Mouse (Mus musculus) hindbrain, postnatal 0 days (tissue): ENCODE results near the gene Nat9. TPM values are rescaled to one million over a fixed set of nuclear protein-coding genes. Genes with fewer than 3 reads are reported as not detected.

Source experiments
- ATAC-seq: fragments of 200-750 bp; cut with Nextera tagmentation; 2 replicates; pipeline ENCODE4 v1.8.0; 2017; ENCODE audit warnings: mild to moderate bottlenecking, moderate TSS enrichment, moderate library complexity
- DNase-seq: peaks from one replicate; pipeline ENCODE4 v3.0.0-alpha.2; 2015; ENCODE audit warnings: low spot score
- H3K27ac ChIP-seq: fragments of 300-500 bp; sonication (generic); 2 replicates; pipeline ENCODE4 v1.5.1; 2014; ENCODE audit warnings: mild to moderate bottlenecking
- H3K27me3 ChIP-seq: fragments of 300-500 bp; sonication (generic); 2 replicates; pipeline ENCODE4 v1.6.1; 2014; ENCODE audit warnings: low read length, mixed read lengths; ENCODE audit not compliant: insufficient read depth
- H3K36me3 ChIP-seq: fragments of 300-500 bp; sonication (generic); 2 replicates; pipeline ENCODE4 v1.6.1; 2014; ENCODE audit warnings: low read length, mixed read lengths; ENCODE audit not compliant: insufficient read depth
- H3K4me1 ChIP-seq: fragments of 300-500 bp; sonication (generic); 2 replicates; pipeline ENCODE4 v1.6.1; 2014; ENCODE audit warnings: antibody characterized with exemption, low read length, mixed read lengths; ENCODE audit not compliant: insufficient read depth
- H3K4me2 ChIP-seq: fragments of 300-500 bp; sonication (generic); 2 replicates; pipeline ENCODE4 v1.6.1; 2014; ENCODE audit warnings: low read depth, mild to moderate bottlenecking, low read length, moderate library complexity, mixed read lengths
- H3K4me3 ChIP-seq: fragments of 300-500 bp; sonication (generic); 2 replicates; pipeline ENCODE4 v1.5.1; 2014; ENCODE audit warnings: low read length
- H3K9ac ChIP-seq: fragments of 300-500 bp; sonication (generic); replicated peaks from 2 replicates; pipeline ENCODE4 v1.6.1; 2014; ENCODE audit warnings: mild to moderate bottlenecking, low read length, moderate library complexity, mixed read lengths
- H3K9me3 ChIP-seq: fragments of 300-500 bp; sonication (generic); 2 replicates; pipeline ENCODE4 v1.6.1; 2016; ENCODE audit warnings: low read length, mixed read lengths
- CTCF ChIP-seq: IDR thresholded peaks from 2 replicates; pipeline ENCODE4 v1.5.1; 2016; ENCODE audit warnings: antibody characterized with exemption, control low read depth, low read depth
- WGBS: fragments of 180-500 bp; shearing (Covaris S2); extraction: QIAGEN DNeasy Blood & Tissue Kit; methylation state at CpG from one replicate; pipeline ENCODE4 v1.1.7; 2014; 5-methylcytosine and 5-hydroxymethylcytosine counted together
- polyA plus RNA-seq: library from polyadenylated mRNA; unstranded; fragments of >200 nt; fragmentation: Nextera tagmentation; extraction: Ambion mirVana; gene quantifications from 2 replicates; pipeline ENCODE4 v1.2.1, GENCODE M21; 2015
- total RNA-seq: library from RNA; depleted of rRNA; stranded (reverse); fragments of >200 nt; gene quantifications from 2 replicates; pipeline ENCODE4 v1.2.3, GENCODE M21; 2014; rRNA removed

The Nat9 gene
- total RNA-seq (17.3 and 27.8 TPM in 2 replicates), polyA plus RNA-seq (17.3 and 22.2 TPM in 2 replicates)

DNA sequence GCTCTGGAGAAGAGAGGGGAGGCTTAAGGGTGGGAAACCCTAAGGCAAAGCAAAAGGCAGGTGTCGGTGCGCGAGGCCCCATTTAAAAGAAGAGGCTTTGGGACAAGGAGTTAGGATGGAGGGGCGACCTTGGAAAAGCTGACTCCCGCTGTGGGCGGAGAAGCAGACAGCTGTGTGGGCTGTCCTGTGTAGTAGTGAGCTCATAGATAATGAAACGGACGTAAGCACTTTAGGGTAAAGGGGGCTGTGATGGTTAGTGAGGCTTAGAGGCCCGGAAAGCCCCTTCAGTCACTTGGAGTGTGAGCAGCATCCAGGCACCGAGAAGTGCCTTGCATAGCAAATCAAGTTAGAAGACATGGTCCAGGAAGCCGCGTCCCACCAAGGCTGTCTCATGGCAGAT is at the start of gene Nat9:
Gene Nat9 (minus strand): TSS at position 167 of the 400 bp plus-strand sequence.
- WGBS, result 7% methylated on average over 12 of the region's 12 CpGs
- Histone ChIP-seq H3K9me3 (no peaks in the 10 kb centered on the region), H3K27ac (peak within 1 kb of the TSS; percentile 80), H3K27me3 (no peaks in the 10 kb centered on the region), H3K4me3 (peak within 1 kb of the TSS; percentile 67), H3K4me1 (peaks cover 9% of the 10 kb centered on the region; the same call in 1 of the 2 replicates), H3K9ac (peak within 1 kb of the TSS; percentile 68), H3K36me3 (no peaks in the 10 kb centered on the region), H3K4me2 (peak within 1 kb of the TSS; percentile 92)
- ATAC-seq (peak; percentile 28), DNase-seq (no peak)
- no peak for TF ChIP-seq CTCF

DNA sequence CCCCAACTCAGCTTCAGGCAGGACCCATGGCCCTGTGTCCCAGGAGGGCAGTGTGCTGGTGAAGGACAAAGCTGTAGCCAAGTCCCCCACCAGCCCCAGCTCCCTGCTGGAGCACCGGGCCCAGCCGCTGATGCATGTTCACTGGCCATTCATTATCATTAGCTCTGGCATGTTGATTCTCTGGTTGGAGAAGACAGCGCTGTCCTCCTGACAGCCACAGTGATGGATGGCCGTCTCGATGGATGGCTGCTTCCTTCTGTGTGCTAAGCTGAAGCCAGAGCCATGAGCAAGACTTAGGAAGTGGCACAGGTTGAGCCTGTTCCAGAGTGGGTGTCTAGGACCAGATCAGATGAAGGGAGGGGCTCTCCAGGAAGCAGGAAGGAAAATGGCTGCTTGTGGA is 48.9 kb upstream of the Nat9 start:
- WGBS, result 30% methylated on average over 5 of the region's 5 CpGs
- no peak for TF ChIP-seq CTCF
- Histone ChIP-seq H3K4me1 (peaks cover 29% of the 10 kb centered on the region; the same call in 1 of the 2 replicates), H3K4me2 (no peak overlapping the region), H3K27ac (no peak overlapping the region), H3K4me3 (no peak overlapping the region), H3K9ac (no peak overlapping the region), H3K36me3 (no peaks in the 10 kb centered on the region), H3K27me3 (no peaks in the 10 kb centered on the region), H3K9me3 (no peaks in the 10 kb centered on the region)
- peak; percentile 46 for DNase-seq
- no peak for ATAC-seq

DNA sequence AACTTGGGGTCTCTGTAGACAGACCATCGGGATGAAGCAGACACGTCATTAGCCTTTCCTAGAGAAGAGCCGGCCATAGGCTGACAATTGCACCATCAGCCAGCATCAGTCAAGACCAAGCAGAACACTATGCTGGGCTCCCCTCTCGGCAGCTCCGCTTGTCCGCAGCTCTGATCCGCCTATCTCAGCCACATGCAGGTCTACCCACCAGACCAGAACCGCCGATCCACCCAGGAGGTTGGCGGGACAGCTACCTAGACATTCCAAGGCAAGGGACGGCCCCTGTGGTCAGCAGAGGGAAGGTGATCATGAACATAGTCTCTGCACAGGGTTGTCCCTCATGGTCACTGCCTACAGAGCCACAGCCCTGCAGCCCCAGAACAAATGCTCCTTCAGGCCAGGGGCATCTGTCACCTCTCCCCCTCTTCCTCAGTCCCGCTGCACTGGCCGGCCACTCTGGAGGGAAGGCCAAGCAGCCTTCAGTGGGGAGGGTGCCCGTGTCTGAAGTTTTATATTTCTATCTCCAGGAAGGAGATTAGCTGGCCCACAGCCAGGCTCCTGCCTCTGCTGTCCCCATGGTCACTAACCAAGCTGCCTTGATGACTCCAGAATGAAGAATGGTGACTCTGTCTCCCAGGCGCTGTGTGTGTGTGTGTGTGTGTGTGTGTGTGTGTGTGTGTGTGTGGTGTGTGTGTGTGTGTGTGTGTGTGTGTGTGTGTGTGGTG is 46.8 kb upstream of the Nat9 start:
- 55% methylated on average over 15 of the region's 15 CpGs for WGBS
- Histone ChIP-seq H3K27ac (peak overlapping the region; percentile 63), H3K9ac (no peak overlapping the region), H3K4me1 (peaks cover 29% of the 10 kb centered on the region; the same call in 1 of the 2 replicates), H3K4me2 (no peak overlapping the region), H3K27me3 (no peaks in the 10 kb centered on the region), H3K4me3 (no peak overlapping the region), H3K9me3 (no peaks in the 10 kb centered on the region), H3K36me3 (no peaks in the 10 kb centered on the region)
- TF ChIP-seq CTCF, result no peak
- DNase-seq, result peak; percentile 74
- peak; percentile 28; the same call in 1 of the 2 replicates for ATAC-seq

DNA sequence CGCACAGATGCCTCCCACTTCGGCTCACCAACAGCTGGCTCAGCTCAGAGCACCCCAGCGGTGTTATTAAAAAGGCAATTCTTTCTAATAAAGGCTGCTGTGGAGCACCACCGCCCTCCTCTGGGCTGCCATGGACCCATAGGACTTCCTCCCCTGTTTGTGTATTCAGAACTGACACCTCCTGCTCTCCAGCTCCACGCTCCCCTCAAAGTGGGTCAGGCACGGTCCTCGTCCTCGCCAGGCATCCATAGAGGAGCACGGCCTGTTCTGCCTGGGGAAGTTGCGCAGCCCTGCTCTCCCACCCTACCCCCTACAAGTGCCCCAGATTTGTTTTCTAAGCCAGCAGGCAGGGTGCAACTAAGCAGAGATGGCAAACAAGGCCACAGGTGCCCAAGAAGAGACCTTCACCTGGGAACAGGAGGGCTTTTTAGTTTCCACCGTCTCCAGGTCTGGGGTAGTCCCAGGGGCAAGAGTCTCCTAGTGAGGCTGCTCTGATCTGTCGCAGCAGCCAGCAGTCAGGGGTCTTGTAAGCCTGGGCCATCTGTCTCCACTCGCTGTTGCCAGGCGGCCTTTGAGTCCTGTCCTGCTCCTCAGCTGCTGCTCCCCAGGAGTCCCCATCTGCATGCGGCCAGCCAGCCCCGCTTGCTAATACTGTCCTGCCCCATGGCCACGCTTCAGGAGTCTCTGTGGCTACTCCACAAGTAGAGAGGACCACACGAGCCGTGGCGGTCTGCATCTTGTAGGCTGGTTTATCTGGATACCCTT is 46.0 kb upstream of the Nat9 start:
- 33% methylated on average over 20 of the region's 20 CpGs for WGBS
- H3K36me3 ChIP-seq, result no peaks in the 10 kb centered on the region
- no peak overlapping the region for H3K4me3 ChIP-seq
- no peaks in the 10 kb centered on the region for H3K27me3 ChIP-seq
- peak; percentile 56 for TF ChIP-seq CTCF
- H3K9me3 ChIP-seq, result no peaks in the 10 kb centered on the region
- H3K4me1 ChIP-seq, result peaks cover 29% of the 10 kb centered on the region; the same call in 1 of the 2 replicates
- H3K4me2 ChIP-seq, result no peak overlapping the region
- ATAC-seq (peak; percentile 62), DNase-seq (peak; percentile 70)
- H3K27ac ChIP-seq, result peak overlapping the region; percentile 63
- no peak overlapping the region; the same call in 1 of the 2 replicates for H3K9ac ChIP-seq

DNA sequence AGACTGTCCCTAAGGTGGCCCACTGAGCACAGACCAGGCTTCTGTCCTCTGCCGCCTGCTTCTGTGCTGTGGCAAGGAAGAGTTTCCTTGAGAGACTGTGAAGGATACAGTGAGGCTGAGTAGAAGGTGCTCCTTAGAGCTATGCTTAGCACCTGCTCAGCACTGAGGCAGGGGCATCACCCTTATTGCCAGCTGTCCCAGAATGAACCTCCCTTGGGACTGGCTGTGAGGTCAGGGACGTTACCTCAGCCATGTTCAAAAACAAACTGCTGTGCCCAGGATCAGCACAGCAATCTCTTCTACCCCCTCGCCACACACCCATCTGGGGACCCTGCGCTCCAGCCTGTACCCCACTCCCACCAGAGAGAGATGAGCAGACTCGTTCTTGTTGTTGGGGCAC is 45.2 kb upstream of the Nat9 start:
- Histone ChIP-seq H3K9me3 (no peaks in the 10 kb centered on the region), H3K36me3 (no peaks in the 10 kb centered on the region), H3K4me2 (no peak overlapping the region), H3K4me1 (peaks cover 32% of the 10 kb centered on the region; the same call in 1 of the 2 replicates), H3K4me3 (no peak overlapping the region), H3K27me3 (no peaks in the 10 kb centered on the region), H3K27ac (no peak overlapping the region), H3K9ac (no peak overlapping the region; the same call in 1 of the 2 replicates)
- ATAC-seq, result no peak
- whole genome bisulfite sequencing, result 62% methylated on average over 5 of the region's 5 CpGs
- no peak for DNase-seq
- TF ChIP-seq CTCF, result no peak

GRCm38 (mm10) chr11:115231924-115232323 is 44.3 kb upstream of the Nat9 start:
- H3K27me3 ChIP-seq, result no peaks in the 10 kb centered on the region
- DNase-seq, result peak; percentile 59
- 22% methylated on average over 9 of the region's 9 CpGs for WGBS
- no peaks in the 10 kb centered on the region for H3K9me3 ChIP-seq
- no peak overlapping the region for H3K9ac ChIP-seq
- ATAC-seq, result 0 out of 2 replicates have a peak, but pooled peaks have one; percentile 16
- no peak overlapping the region for H3K4me2 ChIP-seq
- H3K4me3 ChIP-seq, result no peak overlapping the region
- H3K4me1 ChIP-seq, result peaks cover 37% of the 10 kb centered on the region
- no peaks in the 10 kb centered on the region for H3K36me3 ChIP-seq
- H3K27ac ChIP-seq, result peak overlapping the region; percentile 21
- no peak for TF ChIP-seq CTCF
